Mouse (Mus musculus): ENCODE results near the gene Spin2g.
"Not testable (repeated sequence)": the region's sequence is repeated elsewhere in the genome, so short reads cannot be mapped to it uniquely, and the experiment has no call there.

Gene Spin2g

DNA sequence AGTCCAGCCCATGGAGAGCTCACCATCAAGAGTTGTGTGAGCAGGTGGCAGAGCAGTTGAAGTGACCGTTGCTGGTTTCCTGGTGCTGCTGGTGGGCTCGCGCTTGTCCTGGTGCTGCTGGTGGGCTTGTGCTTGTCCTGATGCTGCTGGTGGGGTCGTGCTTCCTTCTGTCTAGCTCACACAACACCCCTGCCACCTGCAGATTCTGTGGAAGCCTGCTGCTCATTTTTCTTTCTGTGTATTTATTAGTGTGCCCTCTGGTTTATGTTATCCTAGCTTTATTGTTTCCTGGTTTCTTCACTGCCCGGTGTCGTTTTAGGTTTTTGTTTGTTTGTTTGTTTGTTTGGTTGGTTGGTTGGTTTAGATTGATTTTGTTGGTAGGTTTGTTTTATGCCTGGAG is at the start of gene Spin2g:
TSS of gene Spin2g (minus strand) at position 101 of the 400 bp plus-strand sequence.
- DNase-seq (ENCODE audit: low spot score in 2 of 2): not testable (repeated sequence)
